Mouse (Mus musculus): ENCODE results near the gene Prkab2. TPM values are rescaled to one million over a fixed set of nuclear protein-coding genes. Genes with fewer than 3 reads are reported as not detected.
A peak's percentile ranks its signal among the peaks of the same experiment; 100 is the strongest.

Gene Prkab2
- total RNA-seq, 2 experiments from 2014 or later, result 32.9 to 34.8 TPM

DNA sequence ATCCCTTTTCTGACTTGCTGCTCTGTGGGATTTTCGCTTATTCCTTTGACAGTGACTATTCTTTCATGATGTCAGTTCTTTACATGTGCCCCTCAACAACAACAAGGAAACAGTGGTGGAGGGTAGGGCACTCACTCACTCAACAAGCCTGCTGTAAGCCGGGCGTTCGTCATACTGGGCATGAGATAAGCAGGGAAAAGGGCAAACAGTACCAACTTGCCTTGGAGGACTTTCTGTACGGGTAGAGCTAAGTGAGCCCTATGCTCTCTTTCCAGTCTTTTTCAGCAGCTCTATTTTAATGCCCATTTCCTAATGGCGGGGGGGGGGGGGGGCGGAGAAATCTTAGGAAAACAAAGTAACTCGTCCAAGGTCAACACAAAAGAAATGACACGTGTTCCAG lies 16.0 kb upstream of the Prkab2 start:
- DNase-seq (ENCODE audit: extremely low spot score in 1 of 2, low spot score in 2 of 2), result no peak
- intact Hi-C loops (cut with DNase I), result no loop called here

DNA sequence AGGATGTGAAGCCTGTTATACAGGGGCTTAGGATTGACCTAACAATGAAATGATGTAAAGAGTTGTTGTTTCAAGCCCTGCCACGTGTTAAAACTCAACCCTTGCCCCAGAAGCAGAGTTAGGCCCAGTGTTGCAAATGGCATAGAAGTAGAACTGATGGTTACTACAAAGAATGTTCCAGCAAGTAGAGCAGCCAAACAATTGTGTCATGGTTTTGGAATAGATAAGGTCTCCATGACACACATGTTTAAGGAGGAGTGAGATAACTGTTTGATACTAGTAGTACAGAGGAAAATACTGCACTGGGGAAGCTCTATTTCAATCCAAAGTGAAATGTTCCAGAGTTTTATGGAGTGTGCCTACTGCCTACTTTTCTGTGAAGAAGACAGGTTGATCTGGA lies 9.5 kb upstream of the Prkab2 start:
- DNase-seq (ENCODE audit: extremely low spot score in 1 of 2, low spot score in 2 of 2), result no peak
- intact Hi-C loops (cut with DNase I), result no loop called here

DNA sequence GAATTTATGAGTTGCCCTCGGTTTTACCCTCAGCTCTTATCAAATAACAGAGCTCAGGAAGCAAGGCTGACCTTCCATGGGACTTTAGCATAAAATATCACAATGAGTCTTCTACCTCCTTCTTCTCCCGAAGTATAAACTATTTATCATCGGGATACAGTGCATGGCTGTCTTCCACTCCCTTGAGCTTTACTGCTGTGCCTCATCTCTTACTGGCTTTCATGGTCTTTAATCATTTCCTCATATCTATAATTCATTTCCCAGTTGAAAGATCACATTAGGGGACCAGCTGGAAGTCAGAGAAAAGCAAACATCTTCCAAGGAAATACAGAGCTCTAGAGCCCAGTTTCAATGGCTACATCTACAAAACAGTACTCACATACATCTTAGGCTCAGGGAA lies 9.0 kb upstream of the Prkab2 start:
- intact Hi-C loops (cut with DNase I), result no loop called here
- DNase-seq (ENCODE audit: extremely low spot score in 1 of 2, low spot score in 2 of 2), result no peak

DNA sequence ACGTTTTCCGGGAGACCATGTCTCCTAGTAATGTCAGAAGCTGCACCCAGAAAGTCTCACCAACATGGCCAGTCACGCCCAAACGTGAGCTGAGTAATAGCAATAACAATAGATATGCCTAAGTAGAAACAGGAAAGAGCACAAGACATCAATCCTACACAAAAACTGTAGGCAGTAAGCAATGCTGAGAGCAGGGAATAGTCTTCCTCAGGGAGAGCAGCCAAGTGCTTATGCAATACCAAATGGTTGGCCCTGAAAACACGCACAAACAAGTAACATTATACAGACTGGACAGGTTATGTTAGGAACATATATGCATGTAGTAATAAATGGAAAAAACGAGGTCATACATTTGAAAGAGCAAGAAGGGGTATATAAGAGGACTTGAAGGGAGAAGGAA lies 8.5 kb upstream of the Prkab2 start:
- intact Hi-C loops (cut with DNase I), result no loop called here

DNA sequence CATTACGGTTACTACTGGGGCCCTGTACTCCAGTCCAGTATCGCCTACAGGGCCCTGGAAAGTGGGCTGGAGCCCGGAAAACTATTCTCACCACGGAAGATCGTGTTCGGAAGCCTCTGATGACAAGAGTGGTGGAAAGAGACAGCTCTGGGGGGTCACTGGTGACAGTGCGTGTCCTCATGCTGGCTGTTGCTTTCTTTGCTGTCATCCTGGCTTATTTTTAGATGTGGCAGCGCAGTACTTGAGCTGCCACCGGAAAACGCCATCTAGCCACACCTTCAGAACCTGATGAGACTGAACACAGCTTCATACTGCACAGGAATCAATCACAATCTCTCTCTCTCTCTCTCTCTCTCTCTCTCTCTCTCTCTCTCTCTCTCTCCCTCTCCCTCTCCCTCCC lies 6.4 kb upstream of the Prkab2 start:
- intact Hi-C loops (cut with DNase I), result no loop called here
- DNase-seq (ENCODE audit: extremely low spot score in 1 of 2, low spot score in 2 of 2), result no peak

More for the DNA sequence above, 8.5 kb upstream of the Prkab2 start:
- DNase-seq (ENCODE audit: extremely low spot score in 1 of 2, low spot score in 2 of 2), result no peak

DNA sequence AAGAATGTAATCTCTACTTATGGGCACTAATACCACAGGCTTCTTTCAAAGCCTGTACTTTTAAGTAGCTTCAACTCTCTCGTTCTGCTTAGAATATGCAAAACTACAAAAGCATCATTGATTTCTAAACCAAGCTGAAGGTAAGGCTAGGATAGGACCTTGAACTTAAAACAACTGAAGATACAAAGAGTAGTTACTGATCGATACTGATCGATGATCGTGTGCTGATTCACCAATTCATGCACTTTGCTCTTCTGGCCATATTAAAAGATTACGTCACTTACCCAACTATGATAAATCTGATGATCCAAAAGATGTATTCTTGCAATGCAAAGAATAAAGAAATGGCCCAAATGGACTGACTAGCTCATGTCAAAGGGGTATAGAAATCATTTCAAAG lies 4.2 kb upstream of the Prkab2 start:
- intact Hi-C loops (cut with DNase I), result no loop called here

DNA sequence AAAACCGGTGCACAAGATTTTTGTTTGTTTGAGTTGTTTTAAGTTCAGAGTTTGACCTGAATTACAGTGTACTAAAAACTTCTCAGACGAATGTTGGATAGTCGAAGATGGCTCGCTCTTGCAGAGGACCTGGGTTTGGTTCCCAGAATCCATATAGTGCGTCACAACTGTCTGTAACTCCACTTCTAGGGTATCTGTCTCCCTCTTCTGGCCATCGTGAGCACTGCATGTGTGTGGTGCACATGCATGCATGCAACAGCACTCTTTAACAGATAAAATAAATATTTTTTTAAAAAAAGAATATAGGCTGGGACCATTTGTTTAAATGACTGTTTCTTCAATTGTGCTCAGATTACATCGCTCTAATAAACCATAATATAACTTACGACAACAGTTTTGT lies 3.1 kb upstream of the Prkab2 start:
- DNase-seq (ENCODE audit: extremely low spot score in 1 of 2, low spot score in 2 of 2), result peak in 1 of 2 experiments; percentile 38
- intact Hi-C loops (cut with DNase I), result loop anchor here (5.0 kb wide), 1 partner anchor 43 kb away; the partner anchor contains the start of gene Chd1l

More for the DNA sequence above, 4.2 kb upstream of the Prkab2 start:
- DNase-seq (ENCODE audit: extremely low spot score in 1 of 2, low spot score in 2 of 2), result no peak

DNA sequence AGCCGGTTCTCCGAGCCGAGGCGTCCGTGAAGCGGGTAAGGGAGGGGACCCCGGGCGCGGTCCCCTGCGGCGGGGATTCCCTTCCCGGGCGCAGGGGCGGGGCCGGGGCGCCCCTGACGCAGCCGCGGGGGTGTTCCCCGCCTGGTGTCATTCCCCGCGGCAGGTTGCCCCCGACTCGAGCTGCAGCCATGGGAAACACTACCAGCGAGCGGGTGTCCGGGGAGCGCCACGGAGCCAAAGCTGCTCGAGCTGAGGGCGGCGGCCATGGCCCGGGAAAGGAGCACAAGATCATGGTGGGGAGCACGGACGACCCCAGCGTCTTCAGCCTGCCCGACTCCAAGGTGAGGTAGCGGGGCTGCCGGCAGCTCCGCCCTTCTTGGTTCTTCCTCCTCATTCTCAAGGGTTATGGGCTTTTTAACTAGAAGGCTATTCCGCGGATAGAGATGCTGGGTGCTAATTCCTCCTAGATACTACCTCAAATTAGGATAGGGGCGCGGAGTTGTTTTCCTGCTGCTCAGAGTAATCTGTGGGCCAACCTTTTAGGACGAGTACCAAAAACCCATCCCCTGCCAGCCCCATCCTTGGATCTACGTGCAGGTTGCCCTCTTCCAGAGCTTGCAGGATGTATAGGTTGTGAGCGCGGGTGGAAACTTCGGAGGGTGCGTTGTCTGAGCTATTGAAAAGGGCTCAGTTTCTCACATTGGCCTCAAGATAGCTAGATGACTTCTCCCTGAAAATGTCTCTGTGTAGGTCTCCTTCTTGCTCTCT lies 617 bp downstream of the Prkab2 start:
- DNase-seq (ENCODE audit: extremely low spot score in 1 of 2, low spot score in 2 of 2), result no peak
- intact Hi-C loops (cut with DNase I), result loop anchor here (5.0 kb wide), 1 partner anchor 46 kb away; the partner anchor contains the start of gene Chd1l

DNA sequence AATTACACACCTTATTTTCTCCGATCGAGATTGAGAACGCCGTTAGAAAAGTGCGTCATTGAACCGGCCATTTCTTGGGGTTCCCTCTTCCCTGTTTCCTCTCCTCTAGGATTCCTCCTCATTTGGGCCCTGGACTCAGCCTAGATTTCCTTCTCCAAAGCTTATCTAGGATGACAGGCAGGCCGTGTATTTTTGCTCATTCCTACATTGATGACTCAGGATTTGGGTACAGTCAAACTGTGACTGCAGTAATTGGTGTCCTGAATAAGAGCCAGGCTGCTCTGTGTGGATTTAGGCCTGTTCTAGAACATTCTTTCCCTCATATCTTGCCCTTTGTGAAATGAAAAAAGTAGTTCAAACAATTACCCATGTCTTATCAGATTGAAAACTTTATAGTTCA lies 1.8 kb downstream of the Prkab2 start:
- intact Hi-C loops (cut with DNase I), result loop anchor here (5.0 kb wide), 1 partner anchor 47 kb away; the partner anchor contains the start of gene Chd1l
- DNase-seq (ENCODE audit: extremely low spot score in 1 of 2, low spot score in 2 of 2), result no peak

DNA sequence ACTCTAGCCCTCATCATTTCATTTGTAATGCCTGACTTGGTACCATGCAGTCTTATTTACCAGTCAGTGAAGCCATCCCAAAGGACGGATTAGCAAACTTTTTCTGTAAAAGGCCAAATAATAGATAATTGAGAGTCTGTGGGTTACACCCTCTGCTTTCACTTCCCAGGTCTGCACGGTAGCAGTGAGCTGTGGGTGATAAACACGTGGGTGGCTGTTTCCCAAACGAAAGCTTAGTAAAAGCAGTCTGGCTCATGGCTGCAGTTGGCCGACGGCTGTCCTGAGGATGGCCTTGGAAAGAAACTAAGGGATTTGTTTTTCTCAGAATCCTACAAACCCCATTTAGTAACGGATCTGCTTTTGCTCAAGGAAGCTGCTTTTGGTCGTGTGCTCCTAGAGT lies 3.2 kb downstream of the Prkab2 start:
- DNase-seq (ENCODE audit: extremely low spot score in 1 of 2, low spot score in 2 of 2), result no peak
- intact Hi-C loops (cut with DNase I), result no loop called here

DNA sequence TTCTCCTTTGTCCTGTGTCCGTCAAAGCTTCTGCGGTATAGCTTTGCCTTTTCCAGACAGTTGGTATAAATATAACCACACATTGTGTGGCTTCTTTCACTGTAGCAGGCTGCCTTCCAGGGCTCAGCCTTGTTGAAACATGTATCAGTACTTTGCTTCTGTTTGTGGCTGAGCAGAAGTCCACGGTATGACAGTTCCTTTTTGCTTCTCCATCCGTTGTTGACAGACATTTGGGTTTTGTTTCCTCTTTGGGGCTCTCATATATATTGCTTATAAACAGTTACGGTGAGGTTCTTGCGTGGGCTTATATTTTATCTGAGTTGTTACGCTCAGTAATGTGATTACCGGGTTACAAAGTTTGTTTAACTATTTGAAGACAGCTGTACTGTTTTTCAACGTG lies 7.5 kb downstream of the Prkab2 start:
- intact Hi-C loops (cut with DNase I), result no loop called here

DNA sequence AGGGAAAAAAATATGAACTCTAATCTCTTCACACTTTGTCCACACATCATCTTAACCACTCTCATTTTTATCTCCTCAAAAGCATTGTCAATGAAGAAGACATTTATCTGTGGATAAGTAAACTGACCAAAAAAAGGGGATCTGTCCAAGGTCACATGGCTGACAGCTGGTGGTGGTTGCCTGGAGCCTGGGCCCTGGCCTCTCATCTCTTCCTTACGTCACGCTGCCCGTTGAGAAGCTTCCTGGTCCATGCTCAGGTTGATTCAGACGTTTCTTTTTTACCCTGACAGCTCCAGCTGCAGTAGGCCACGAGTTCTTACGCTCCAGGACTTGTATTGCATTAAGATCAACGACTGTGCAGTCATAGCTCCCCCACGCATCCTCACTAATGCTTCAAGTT lies 8.2 kb downstream of the Prkab2 start:
- intact Hi-C loops (cut with DNase I), result no loop called here

More for the DNA sequence above, 7.5 kb downstream of the Prkab2 start:
- no peak for DNase-seq (ENCODE audit: extremely low spot score in 1 of 2, low spot score in 2 of 2)

DNA sequence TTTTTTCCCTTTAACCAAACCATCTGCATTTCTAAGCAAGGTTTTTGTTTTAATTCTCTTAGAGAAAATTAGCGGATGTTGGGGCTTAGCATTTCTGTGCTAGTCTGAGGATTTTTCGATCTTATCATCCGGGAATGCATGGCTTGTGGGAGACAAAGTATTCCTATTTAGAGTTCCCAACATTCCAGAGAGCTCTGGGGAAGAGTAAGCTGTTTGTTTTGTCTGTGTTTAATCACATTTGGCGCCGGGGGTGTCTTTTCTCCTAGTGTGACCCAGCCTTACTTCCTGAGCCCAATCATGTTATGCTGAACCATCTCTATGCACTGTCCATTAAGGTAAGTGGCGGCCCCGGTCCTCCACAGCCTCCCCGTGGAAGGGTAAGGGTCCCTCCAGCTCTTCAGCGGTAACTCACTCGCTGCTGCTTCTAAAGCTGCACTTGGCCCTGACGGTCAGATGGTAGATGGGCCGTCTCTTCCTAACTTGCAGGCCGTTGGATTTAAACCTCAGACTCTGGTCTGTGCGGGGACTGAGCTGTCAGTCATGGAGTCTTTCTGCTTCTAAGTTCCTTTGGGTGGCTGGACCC lies 9.2 kb downstream of the Prkab2 start:
- no peak for DNase-seq (ENCODE audit: extremely low spot score in 1 of 2, low spot score in 2 of 2)
- intact Hi-C loops (cut with DNase I), result no loop called here

More for the DNA sequence above, 8.2 kb downstream of the Prkab2 start:
- no peak for DNase-seq (ENCODE audit: extremely low spot score in 1 of 2, low spot score in 2 of 2)

DNA sequence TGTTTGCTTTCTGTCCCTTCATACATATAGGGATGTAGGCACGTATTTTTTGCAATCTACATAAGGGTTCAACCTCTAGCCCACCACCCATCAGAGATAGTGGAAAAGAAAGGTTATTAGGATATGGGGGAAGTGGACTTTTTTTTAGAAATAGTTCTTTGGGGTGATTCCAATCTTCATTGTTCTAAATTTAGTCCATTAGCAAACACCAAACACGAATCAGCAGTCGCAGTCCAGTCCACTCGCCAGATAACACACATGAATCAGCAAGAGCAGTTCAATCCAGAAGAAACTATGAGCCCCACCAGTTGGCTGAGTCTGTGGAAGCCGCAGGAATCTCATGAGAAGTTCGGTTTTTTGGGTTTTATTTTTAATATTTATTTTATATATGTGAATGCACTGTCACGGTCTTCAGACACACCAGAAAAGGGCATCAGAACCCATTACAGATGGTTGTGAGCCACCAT lies 16.7 kb downstream of the Prkab2 start, which contains the start of gene Gm17651:
Gene Gm17651 (minus strand): TSS at position 51 of the 467 bp plus-strand sequence.
- intact Hi-C loops (cut with DNase I), result no loop called here
- no peak for DNase-seq (ENCODE audit: extremely low spot score in 1 of 2, low spot score in 2 of 2)

DNA sequence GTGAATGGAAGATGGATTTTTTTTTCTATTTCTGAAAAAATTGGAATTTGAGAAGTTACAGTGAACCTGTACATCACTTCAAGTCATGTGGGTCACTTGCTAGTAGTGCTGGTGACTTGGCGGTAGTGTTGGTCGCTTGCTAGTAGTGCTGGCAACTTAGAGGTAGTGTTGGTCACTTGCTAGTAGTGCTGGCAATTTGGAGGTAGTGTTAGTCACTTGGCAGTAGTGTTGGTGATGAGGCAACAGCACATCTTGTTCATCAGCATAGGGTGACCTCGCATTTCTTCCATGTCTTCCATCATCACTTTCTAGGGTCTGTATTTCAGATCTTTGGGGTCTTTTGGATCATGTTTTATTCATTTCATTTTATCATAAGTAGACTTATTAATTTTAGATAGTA lies 18.1 kb downstream of the Prkab2 start:
- intact Hi-C loops (cut with DNase I), result no loop called here
- no peak for DNase-seq (ENCODE audit: extremely low spot score in 1 of 2, low spot score in 2 of 2)

DNA sequence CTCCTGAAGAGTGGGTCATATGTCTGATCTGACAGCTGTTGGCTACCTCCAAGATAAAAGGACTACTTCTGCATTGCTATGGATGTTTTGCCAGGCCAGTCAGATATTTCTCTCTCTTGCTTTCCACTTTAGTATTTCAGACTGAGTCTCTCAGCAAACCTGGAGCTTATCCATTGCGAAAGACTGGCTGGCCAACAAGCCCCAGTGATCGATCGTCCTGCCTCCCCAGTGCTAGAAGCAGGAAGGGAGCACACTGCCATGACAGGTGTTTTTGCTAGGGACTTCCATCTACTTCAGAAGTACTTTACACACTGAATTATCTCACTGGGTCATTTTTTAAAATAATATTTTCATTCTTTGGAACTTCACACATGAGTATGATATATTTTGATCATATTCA lies 20.4 kb downstream of the Prkab2 start:
- DNase-seq (ENCODE audit: extremely low spot score in 1 of 2, low spot score in 2 of 2), result no peak
- intact Hi-C loops (cut with DNase I), result no loop called here

DNA sequence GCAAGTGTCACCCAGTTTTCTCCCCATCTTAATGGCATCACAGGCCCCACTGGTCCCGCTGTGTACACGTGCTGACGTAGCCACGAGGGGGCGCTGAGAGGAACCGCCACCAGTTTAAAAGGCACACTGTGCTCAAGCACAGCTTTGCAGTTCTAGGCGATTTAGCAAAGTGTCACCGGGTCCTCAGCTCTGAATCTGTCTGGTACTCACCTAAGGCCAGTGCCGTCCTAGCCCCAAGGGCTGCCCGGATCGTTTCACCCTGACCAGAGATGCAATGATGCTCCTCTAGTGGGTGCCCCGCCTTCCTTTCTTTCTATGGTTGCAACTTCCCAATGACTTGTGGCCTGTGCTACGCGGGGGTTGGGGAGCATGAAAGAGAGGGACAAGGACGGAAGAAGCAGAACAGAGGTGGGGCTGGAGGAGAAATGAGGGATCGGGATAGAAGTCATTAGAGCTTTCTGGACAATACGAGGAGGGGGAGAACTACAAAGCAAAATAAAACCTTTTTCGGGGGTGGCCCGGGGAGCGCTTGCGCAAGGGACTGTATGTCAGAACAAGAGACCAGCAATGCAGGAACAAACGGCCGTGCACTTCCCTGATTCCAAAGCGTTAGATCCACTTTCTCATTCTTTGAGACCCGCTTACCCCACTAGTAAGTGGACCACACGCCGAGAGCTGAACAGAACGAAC lies 22.8 kb downstream of the Prkab2 start:
- DNase-seq (ENCODE audit: extremely low spot score in 1 of 2, low spot score in 2 of 2), result peak in 1 of 2 experiments; percentile 82
- intact Hi-C loops (cut with DNase I), result loop anchor here (5.0 kb wide), 1 partner anchor 197 kb away; no protein-coding TSS in a partner anchor

DNA sequence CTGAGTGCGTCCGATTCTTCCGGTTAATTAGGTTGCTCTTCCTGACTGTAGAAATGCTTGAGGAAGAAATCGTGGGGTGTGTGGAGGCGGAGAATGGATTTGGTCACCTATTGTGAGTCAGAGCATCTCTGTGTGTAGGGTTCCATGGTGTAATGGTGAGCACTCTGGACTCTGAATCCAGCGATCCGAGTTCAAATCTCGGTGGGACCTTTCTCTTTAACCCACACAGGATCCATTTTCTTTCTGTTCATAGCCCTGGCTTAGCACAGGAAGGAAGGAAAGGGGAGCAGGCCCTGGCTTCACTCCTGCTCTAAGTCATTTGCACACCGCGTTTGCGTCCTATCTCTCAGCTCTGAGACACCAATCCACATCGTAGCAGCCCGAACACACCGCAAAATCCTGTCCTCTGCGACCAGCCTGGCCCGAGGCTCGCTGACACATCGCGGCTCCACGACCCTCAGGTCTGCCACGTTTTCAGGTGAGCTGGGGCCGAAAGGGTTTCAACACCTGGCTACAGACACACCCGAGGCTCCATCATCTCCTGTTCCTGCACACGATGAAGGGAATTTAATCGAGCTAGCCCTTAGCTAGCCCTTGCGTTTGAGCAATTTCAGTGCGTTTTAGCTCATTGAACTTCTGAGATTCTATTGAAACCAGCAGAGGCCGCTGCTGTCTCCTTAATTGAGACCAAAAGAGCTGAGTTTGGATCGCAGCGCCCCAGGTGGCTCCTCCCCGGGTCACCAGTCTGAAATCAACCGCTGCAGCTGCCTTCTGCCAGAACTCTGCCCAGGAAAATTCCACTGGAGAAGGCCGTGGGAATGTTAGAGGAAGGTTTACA lies 23.5 kb downstream of the Prkab2 start:
- intact Hi-C loops (cut with DNase I), result loop anchor here (5.0 kb wide), 1 partner anchor 196 kb away; no protein-coding TSS in a partner anchor
- peak; percentile 67 to 78 for DNase-seq (ENCODE audit: extremely low spot score in 1 of 2, low spot score in 2 of 2)

DNA sequence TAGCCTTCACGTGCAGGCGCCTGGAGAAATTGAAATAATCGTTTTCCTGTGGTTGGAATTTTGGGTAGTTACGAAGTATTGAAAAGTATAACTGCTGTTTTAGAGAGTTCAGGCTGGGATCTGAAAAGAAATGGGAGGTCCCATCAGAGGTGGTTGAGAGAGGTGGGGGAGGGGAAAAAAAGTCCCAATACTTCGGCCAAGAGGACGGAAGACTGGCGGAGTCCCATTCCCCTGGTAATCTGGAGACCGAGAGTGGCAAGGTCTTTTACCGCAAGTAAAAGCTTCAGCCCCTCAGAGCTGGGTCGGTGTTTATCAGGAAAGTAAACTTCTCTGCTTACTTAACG lies 24.1 kb downstream of the Prkab2 start:
- intact Hi-C loops (cut with DNase I), result loop anchor here (5.0 kb wide), 1 partner anchor 195 kb away; no protein-coding TSS in a partner anchor
- DNase-seq (ENCODE audit: extremely low spot score in 1 of 2, low spot score in 2 of 2), result no peak
